Mouse (Mus musculus) testis, adult 2 months (tissue): ENCODE results near the gene Eepd1. TPM values are rescaled to one million over a fixed set of nuclear protein-coding genes. Genes with fewer than 3 reads are reported as not detected.

ENCODE experiments used
- H3K27ac ChIP-seq: fragments of 200-500 bp; 2 replicates; pipeline ENCODE4 v1.5.1; 2012; ENCODE audit warnings: low read depth, low read length; ENCODE audit not compliant: control insufficient read depth, insufficient read depth
- H3K27me3 ChIP-seq: fragments of 200-500 bp; 2 replicates; pipeline ENCODE4 v1.6.1; 2012; ENCODE audit warnings: mild to moderate bottlenecking, low read length, moderate library complexity; ENCODE audit not compliant: control insufficient read depth, insufficient read depth
- H3K36me3 ChIP-seq: fragments of 200-500 bp; 2 replicates; pipeline ENCODE4 v1.6.1; 2012; ENCODE audit warnings: mild to moderate bottlenecking, low read length; ENCODE audit not compliant: control insufficient read depth, insufficient read depth
- H3K4me1 ChIP-seq: fragments of 200-500 bp; 2 replicates; pipeline ENCODE4 v1.6.1; 2012; ENCODE audit warnings: low read length; ENCODE audit not compliant: control insufficient read depth, insufficient read depth
- H3K4me3 ChIP-seq: fragments of 200-500 bp; 2 replicates; pipeline ENCODE4 v1.5.1; 2012; ENCODE audit warnings: low read depth, mild to moderate bottlenecking, low read length, moderate library complexity, mixed read lengths; ENCODE audit not compliant: control insufficient read depth
- CTCF ChIP-seq: fragments of 200-500 bp; IDR thresholded peaks from 2 replicates; pipeline ENCODE4 v1.5.1; 2012; ENCODE audit warnings: low read depth, mild to moderate bottlenecking, inconsistent platforms, low read length, moderate library complexity; ENCODE audit not compliant: control insufficient read depth, insufficient read depth, insufficient replicate concordance
- POLR2A ChIP-seq: fragments of 200-500 bp; IDR thresholded peaks from 2 replicates; pipeline ENCODE4 v1.6.1; 2012; ENCODE audit warnings: low read depth, mild to moderate bottlenecking, inconsistent platforms, low read length, moderate library complexity; ENCODE audit not compliant: control insufficient read depth
- polyA plus RNA-seq: library from polyadenylated mRNA; depleted of rRNA; stranded (reverse); fragments of >200 nt; gene quantifications from 2 replicates; pipeline ENCODE4 v1.2.3, GENCODE M21; 2012

Eepd1 gene
- polyA plus RNA-seq, 1 experiment: 3.4 TPM

DNA sequence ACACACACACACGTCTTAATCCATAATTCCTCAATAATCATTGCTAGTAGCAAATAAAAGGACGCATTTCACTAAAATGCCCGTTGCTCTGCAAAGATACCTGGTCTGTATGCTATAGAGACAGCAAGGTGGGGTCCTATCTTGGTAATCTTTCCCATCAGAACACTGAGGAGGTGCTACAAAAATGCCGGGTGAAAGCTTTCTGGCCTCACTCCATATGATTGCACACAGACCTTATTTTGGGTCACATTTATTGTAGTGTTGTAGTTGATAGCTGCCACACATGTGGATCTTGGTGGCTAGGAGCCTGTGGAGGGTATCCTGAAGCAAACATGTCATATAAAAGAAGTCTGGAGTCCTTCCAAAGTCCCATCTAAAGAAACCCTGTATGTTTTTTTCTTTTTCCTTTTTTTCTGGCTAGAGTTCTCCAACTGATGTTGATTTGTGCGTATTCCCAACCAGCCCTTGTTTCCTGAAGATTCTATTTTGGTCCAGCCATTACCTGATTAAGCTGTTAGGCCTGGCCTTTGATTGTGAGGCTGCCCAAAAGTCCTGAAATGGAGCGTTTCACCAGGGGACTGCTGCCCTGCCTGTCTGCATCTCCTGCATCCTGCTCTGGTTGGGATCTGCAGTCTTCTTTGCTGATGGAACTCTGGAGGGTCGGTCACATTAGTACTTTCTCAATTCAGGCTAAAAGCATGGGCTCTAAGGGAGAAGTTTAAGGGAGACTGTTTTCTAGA is 8.0 kb downstream of the Eepd1 start:
- TF ChIP-seq POLR2A: no peak
- TF ChIP-seq CTCF: no peak
- no peaks in the 10 kb centered on the region for H3K27me3 ChIP-seq
- H3K4me3 ChIP-seq: no peak overlapping the region

DNA sequence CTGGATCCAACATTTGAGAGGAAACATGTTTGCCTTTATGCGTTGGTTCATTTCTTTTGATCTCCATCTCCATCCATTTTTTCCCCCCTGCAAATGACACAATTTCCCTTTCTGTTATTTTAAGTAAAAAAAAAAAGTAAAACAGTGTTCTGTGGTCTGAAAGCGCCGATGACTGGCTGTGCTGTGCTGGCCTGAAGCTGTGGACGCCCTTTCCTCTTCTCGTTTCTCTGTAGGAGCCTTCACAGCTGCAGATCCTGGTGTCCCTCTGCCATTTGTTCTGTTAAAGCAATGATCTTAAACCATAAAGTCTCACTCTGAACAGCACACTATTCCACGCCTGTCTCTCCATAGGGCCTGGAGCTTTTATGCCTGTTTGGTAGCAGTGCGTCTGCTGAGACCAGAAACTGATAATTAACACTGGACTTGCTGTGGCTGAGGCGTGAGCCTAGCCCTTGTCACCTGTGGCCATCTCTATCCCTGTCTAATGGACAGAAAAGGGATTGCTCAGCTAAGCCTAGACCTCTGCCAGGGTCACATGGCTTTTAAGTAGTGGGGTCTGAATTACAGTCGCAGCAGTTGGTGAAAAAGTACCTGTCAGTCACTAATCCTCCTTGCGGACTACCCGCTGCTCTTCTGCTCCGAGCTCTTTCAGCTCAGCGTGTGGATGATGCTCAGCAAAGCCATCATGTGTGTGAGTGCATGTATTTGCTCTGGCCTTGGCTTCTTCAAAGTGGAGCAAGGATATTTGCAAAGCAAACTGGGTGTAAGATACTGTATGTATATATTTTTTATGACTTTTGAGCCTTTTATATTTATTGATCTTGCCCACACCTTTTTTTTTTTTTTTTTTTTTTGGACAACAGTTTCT is 9.2 kb downstream of the Eepd1 start:
- Histone ChIP-seq H3K36me3 (no peaks in the 10 kb centered on the region), H3K27ac (no peak overlapping the region), H3K4me1 (no peaks in the 10 kb centered on the region; the same call in 1 of the 2 replicates), H3K27me3 (no peaks in the 10 kb centered on the region), H3K4me3 (no peak overlapping the region)
- no peak for TF ChIP-seq POLR2A
- no peak for TF ChIP-seq CTCF

More for the DNA sequence above, 8.0 kb downstream of the Eepd1 start:
- no peaks in the 10 kb centered on the region; the same call in 1 of the 2 replicates for H3K4me1 ChIP-seq
- H3K36me3 ChIP-seq: no peaks in the 10 kb centered on the region
- no peak overlapping the region for H3K27ac ChIP-seq

DNA sequence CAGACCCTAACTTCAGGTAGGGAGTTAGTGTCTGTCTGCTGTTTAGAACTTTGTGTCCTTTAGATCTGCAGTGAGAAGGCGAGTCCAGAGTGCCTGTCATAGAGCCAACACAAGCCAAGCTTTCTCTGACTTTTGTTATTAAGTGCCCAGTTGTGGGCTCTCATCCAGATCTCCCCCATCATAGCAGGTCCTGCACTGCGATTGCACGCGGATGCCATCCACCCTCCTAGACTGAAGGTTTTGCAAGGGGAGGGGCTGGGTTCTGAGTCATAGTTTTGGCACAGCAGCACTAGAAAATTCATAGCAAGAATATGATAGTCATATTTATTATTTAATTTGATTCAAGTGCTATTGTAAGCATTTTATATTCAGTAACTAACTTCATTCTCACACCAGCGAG is 12.6 kb downstream of the Eepd1 start:
- TF ChIP-seq POLR2A (no peak), CTCF (no peak)
- Histone ChIP-seq H3K27me3 (no peaks in the 10 kb centered on the region), H3K27ac (no peak overlapping the region), H3K36me3 (no peaks in the 10 kb centered on the region), H3K4me1 (no peaks in the 10 kb centered on the region), H3K4me3 (no peak overlapping the region)

DNA sequence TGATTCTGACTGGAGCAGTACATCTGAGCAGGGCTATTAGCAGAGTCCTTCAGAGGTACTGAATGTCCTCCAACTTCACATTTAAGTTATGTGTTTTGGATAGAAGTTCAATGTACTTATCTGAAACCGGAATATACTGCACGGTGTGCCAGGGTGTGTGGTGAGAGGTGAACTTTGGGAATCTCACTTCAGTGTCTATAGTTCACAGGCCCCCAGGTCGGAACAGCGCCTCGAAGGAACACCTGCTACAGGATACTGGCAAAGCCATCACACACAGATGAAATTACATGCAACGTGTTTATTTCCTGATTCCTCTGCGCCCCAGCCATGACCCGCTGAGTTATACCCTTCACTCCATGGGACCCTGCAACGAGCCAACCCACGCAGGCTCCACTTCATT is 14.3 kb downstream of the Eepd1 start:
- H3K27ac ChIP-seq: no peak overlapping the region
- no peaks in the 10 kb centered on the region for H3K27me3 ChIP-seq
- no peak overlapping the region for H3K4me3 ChIP-seq
- TF ChIP-seq POLR2A (no peak), CTCF (no peak)
- no peaks in the 10 kb centered on the region for H3K4me1 ChIP-seq
- no peaks in the 10 kb centered on the region for H3K36me3 ChIP-seq

DNA sequence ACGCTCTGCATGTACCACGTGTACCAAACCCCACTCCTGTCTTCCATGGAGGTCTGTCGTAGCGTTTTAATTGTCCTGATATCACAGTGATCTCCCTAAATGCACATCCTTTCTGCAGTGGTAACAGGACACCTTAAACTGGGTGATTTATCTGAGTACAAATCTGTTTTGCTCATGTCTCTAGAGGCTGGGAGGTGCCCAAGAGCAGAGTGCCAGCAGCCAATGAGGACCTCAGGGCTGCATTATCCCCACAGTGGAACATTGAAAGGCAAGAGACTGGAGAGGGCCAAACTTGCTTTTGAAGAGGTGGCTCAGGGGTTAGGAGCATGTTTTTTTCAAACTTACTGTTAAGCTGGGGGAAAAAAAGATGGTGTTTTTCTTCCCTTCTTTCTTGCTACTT is 14.8 kb downstream of the Eepd1 start:
- no peak overlapping the region for H3K4me3 ChIP-seq
- TF ChIP-seq CTCF (no peak), POLR2A (no peak)
- no peak overlapping the region for H3K27ac ChIP-seq
- no peaks in the 10 kb centered on the region for H3K27me3 ChIP-seq
- no peaks in the 10 kb centered on the region for H3K4me1 ChIP-seq
- no peaks in the 10 kb centered on the region for H3K36me3 ChIP-seq

DNA sequence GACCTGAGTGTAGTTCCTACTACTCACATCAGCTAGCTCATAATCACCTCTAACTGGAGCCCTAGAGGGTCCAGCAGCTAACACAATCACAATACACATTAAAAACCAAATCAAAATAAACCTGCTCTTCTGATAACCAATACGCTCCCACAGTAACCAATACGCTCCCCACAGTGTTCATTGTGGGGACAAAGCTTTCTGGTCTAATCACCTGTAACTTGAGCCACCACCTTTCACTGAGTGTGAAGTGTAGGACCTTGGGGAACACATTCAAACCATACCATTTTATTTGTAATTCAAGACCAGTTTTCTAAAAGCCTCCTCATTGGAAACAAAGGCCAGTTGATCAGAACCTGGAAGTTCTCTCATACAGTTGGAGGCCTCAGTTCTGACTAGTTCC is 15.4 kb downstream of the Eepd1 start:
- Histone ChIP-seq H3K27ac (no peak overlapping the region), H3K36me3 (no peaks in the 10 kb centered on the region), H3K4me1 (no peaks in the 10 kb centered on the region), H3K4me3 (no peak overlapping the region), H3K27me3 (no peaks in the 10 kb centered on the region)
- TF ChIP-seq CTCF (no peak), POLR2A (no peak)

DNA sequence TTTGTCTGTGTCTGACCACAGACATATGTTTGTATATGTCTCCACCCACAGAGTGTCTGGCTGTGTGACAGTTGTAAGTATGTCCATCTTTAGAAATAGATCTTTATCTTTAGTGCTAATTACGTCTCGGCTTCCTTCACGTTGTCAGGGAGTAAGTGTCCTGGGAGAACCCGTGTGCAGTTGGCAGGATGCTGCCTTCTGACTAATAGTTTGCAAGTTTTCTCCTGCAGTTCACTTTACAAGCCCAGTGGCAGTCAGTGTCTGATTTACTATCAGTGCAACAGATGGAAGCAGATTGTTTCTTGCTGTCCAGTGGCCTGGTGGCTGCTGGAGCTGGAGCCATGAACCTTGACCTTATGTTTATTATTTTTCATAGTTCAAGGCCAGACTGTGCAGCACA is 17.4 kb downstream of the Eepd1 start:
- Histone ChIP-seq H3K36me3 (no peaks in the 10 kb centered on the region), H3K4me3 (no peak overlapping the region), H3K27ac (no peak overlapping the region), H3K27me3 (no peaks in the 10 kb centered on the region), H3K4me1 (no peaks in the 10 kb centered on the region)
- TF ChIP-seq CTCF (no peak), POLR2A (no peak)
